Comparison of ENCODE assay signal across 17 mouse cellular contexts in the genomic region with DNA sequence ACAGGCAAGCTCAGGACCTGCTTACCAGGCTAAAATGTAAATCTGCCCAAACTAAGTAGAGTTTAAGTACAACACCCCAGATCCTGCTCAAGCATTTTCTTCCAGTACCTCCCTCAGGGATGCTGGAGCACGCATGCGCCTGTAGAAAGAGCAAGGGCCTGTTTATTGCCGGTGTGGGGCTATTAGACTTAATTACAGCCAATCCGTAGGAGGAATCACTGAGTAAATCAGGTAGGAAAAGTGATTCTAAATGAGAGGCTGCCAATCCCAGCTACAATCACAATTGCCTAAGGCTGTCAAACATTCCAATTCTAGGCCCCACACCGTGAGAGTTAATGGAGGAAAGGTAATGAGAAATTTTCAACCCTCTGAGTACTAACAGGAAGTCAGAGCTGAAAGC. TPM values are rescaled to one million over a fixed set of nuclear protein-coding genes. Genes with fewer than 3 reads are reported as not detected.
DNase-seq lines count a peak whose midpoint lies in the region; ATAC-seq lines count a peak whose summit lies in the region.
"Had no signal": no experiment of that assay in that cellular context is flagged by ENCODE, and none has a peak within 500 bp of the region (broad histone marks: within the 10 kb centered on the region; RNA-seq: fewer than 3 reads in every experiment).

No protein-coding gene starts in this region.

- H3K4me2 ChIP-seq in hindbrain, embryonic 13.5 days = no peak overlapping the region
- no peak overlapping the region for H3K4me2 ChIP-seq in neural tube, embryonic 13.5 days
- H3K4me2 ChIP-seq: heart, embryonic 11.5 days; liver, embryonic 11.5 days had no signal

- no peak overlapping the region for H3K9ac ChIP-seq in hindbrain, embryonic 13.5 days
- H3K9ac ChIP-seq in neural tube, embryonic 13.5 days = no peak overlapping the region

- no peak for DNase-seq in hindbrain, embryonic 10.5 days (ENCODE audit: low spot score)
- DNase-seq in kidney, adult 18-20 months = peak; percentile 14
- DNase-seq in kidney, postnatal 14 days = peak; percentile 46
- DNase-seq in right cerebral cortex, adult 2 months (ENCODE audit: low spot score in 2 of 2) = no peak
- no peak for DNase-seq in adrenal gland, postnatal 25 days
- DNase-seq: cerebellum, adult 11 months; cerebellum, postnatal 25 days; right cerebral cortex, postnatal 25 days; thymus, postnatal 4 days had no signal

- ATAC-seq in hindbrain, embryonic 13.5 days (ENCODE audit: low FRiP score) = peak; percentile 54; the same call in 1 of the 2 replicates
- ATAC-seq in neural tube, embryonic 13.5 days (ENCODE audit: low read depth) = peak; percentile 85
- ATAC-seq in erythroblast, adult 5-6 weeks (replicated peaks; ENCODE audit: low FRiP score, poor library complexity, severe bottlenecking) = no peak
- ATAC-seq: Patski had no signal

- H3K9me3 ChIP-seq in hindbrain, embryonic 13.5 days = no peaks in the 10 kb centered on the region
- H3K9me3 ChIP-seq in hindbrain, embryonic 10.5 days = no peaks in the 10 kb centered on the region
- H3K9me3 ChIP-seq in neural tube, embryonic 13.5 days = no peaks in the 10 kb centered on the region
- H3K9me3 ChIP-seq: midbrain, embryonic 10.5 days had no signal

- peak overlapping the region; percentile 76 for H3K27ac ChIP-seq in hindbrain, embryonic 13.5 days
- no peak overlapping the region for H3K27ac ChIP-seq in hindbrain, embryonic 10.5 days
- H3K27ac ChIP-seq in neural tube, embryonic 13.5 days (replicated peaks) = peak overlapping the region; percentile 86
- H3K27ac ChIP-seq: left cerebral cortex, adult 2 months; midbrain, embryonic 10.5 days had no signal

- peaks cover 42% of the 10 kb centered on the region for H3K36me3 ChIP-seq in hindbrain, embryonic 13.5 days
- peaks cover 47% of the 10 kb centered on the region for H3K36me3 ChIP-seq in hindbrain, embryonic 10.5 days
- H3K36me3 ChIP-seq in neural tube, embryonic 13.5 days = peaks cover 28% of the 10 kb centered on the region

- H3K4me3 ChIP-seq in hindbrain, embryonic 13.5 days = no peak overlapping the region
- H3K4me3 ChIP-seq in hindbrain, embryonic 10.5 days = no peak overlapping the region
- H3K4me3 ChIP-seq in neural tube, embryonic 13.5 days = no peak overlapping the region
- H3K4me3 ChIP-seq: left cerebral cortex, adult 2 months; midbrain, embryonic 10.5 days had no signal

- WGBS in hindbrain, embryonic 13.5 days = 66% methylated on average over 5 of the region's 5 CpGs
- WGBS in hindbrain, embryonic 10.5 days = 75% methylated on average over 5 of the region's 5 CpGs
- WGBS in neural tube, embryonic 13.5 days = 22% methylated on average over 5 of the region's 5 CpGs

- no peaks in the 10 kb centered on the region for H3K27me3 ChIP-seq in hindbrain, embryonic 13.5 days
- no peaks in the 10 kb centered on the region for H3K27me3 ChIP-seq in hindbrain, embryonic 10.5 days (ENCODE audit: insufficient read depth, poor library complexity, severe bottlenecking)
- no peaks in the 10 kb centered on the region for H3K27me3 ChIP-seq in neural tube, embryonic 13.5 days
- H3K27me3 ChIP-seq: Patski had no signal

- peaks cover 13% of the 10 kb centered on the region; the same call in 1 of the 2 replicates for H3K4me1 ChIP-seq in hindbrain, embryonic 13.5 days (replicated peaks)
- H3K4me1 ChIP-seq in hindbrain, embryonic 10.5 days (replicated peaks) = no peaks in the 10 kb centered on the region
- H3K4me1 ChIP-seq in neural tube, embryonic 13.5 days (replicated peaks) = peaks cover 17% of the 10 kb centered on the region

RNA-seq across cellular contexts. Expression of a gene that starts 13.0 kb away (rescaled TPM):
- polyA plus RNA-seq in hindbrain, embryonic 13.5 days (2015; fragmentation: Nextera tagmentation; extraction: Ambion mirVana) = 85.2 and 85.7 TPM in 2 replicates
- 62.8 and 73.2 TPM in 2 replicates for polyA plus RNA-seq in hindbrain, embryonic 10.5 days (2016; fragmentation: Nextera tagmentation; extraction: Ambion mirVana)
- 83.0 and 85.8 TPM in 2 replicates for polyA plus RNA-seq in neural tube, embryonic 13.5 days (2015; fragmentation: Nextera tagmentation; extraction: Ambion mirVana)
- total RNA-seq in erythroblast, adult 5-6 weeks (2015; ENCODE audit: low replicate concordance) = 6.5 and 10.0 TPM in 2 replicates
- 4.7 and 6.7 TPM in 2 replicates for total RNA-seq in erythroblast, adult 5-6 weeks (2017; ENCODE audit: low replicate concordance)
- 20.9 and 21.5 TPM in 2 replicates for total RNA-seq in adrenal gland, postnatal 25 days (2021)

Comparison
In these comparisons a context has a peak if more than half of its experiments do, and no peak if none do; other contexts are left out.
1. DNase-seq: peak in kidney, adult 18-20 months (single experiment) and kidney, postnatal 14 days (single experiment); none in hindbrain, embryonic 10.5 days (single experiment), right cerebral cortex, adult 2 months (0 of 2) and adrenal gland, postnatal 25 days (single experiment).